In the genomic region with DNA sequence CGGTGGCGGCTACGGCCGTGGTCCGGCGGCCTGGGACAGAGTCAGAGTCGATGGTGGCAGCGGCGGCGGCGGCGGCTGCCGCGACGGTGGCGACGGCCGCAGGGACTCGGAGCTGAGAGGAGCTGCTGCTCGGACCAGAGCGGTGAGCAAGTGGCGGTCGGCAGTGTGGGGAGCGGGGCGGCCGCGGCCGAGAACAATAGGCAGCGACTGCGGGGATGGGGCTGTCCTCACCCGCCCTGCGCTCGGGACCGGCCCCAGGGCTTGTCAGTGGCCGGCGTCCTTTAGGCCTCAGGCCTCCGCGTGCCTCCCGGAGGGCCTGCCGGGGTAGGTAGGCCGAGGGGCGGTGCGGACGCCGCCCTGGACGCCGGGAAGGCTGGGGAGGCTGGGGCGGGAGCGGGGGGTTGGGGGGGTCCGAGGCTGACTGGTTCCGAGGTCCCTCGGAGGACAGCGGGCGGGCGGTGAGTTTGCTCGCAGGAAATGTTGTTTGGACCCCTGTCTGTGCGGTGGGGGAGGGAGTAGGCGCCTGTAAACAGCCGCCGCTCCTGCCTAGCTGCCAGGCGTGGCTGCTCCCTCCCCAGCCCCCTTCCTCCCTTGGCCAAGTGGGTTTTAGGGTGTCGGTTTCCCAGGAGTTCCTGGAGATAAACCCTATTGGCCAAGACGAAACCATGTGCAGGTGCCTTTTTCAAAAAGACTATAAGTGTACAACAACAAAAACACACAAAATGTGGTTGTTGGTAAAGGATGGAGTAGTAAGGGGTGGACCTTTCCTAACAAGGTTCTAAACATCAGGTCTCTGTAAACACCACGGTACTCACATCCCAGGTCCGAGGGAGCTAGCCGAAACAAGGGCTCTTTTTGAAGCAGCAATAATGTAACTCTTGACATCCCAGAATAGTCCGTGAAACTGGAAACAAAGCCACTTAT, we compare ENCODE assay signal across 8 mouse cellular contexts. TPM values are rescaled to one million over a fixed set of nuclear protein-coding genes. Genes with fewer than 3 reads are reported as not detected.
A peak's percentile ranks its signal among the peaks of the same experiment; 100 is the strongest.
DNase-seq lines count a peak whose midpoint lies in the region; ATAC-seq and TF ChIP-seq lines count a peak whose summit lies in the region.

No protein-coding gene starts in this region.

- H3K4me1 ChIP-seq in embryonic facial prominence, embryonic 13.5 days = peaks cover 5% of the 10 kb centered on the region; the same call in 1 of the 2 replicates
- H3K4me1 ChIP-seq in liver, embryonic 11.5 days (replicated peaks; ENCODE audit: control insufficient read depth, insufficient read depth, low read length) = peaks cover 8% of the 10 kb centered on the region; the same call in 1 of the 2 replicates
- peaks cover 4% of the 10 kb centered on the region for H3K4me1 ChIP-seq in stomach, embryonic 16.5 days (ENCODE audit: control insufficient read depth, insufficient read depth, low read length)

- under 1% methylated on average over 66 of the region's 67 CpGs for WGBS in embryonic facial prominence, embryonic 13.5 days
- WGBS in liver, embryonic 11.5 days = under 1% methylated on average over 62 of the region's 67 CpGs
- WGBS in stomach, embryonic 16.5 days = under 1% methylated on average over 67 of the region's 67 CpGs

- H3K4me3 ChIP-seq in embryonic facial prominence, embryonic 13.5 days = peak overlapping the region; percentile 69
- peak overlapping the region; percentile 98 for H3K4me3 ChIP-seq in liver, embryonic 11.5 days (ENCODE audit: low read depth, low read length)
- H3K4me3 ChIP-seq in myocyte = peak overlapping the region; percentile 79
- peak overlapping the region; percentile 99 for H3K4me3 ChIP-seq in stomach, embryonic 16.5 days (replicated peaks; ENCODE audit: low read length)

- H3K36me3 ChIP-seq in embryonic facial prominence, embryonic 13.5 days = no peaks in the 10 kb centered on the region
- no peaks in the 10 kb centered on the region for H3K36me3 ChIP-seq in liver, embryonic 11.5 days (ENCODE audit: control insufficient read depth, insufficient read depth, low read length)
- no peaks in the 10 kb centered on the region for H3K36me3 ChIP-seq in myocyte (ENCODE audit: control insufficient read depth, insufficient read depth)
- H3K36me3 ChIP-seq in stomach, embryonic 16.5 days (ENCODE audit: control insufficient read depth, insufficient read depth, low read length) = no peaks in the 10 kb centered on the region

- H3ac ChIP-seq in myocyte (ENCODE audit: control insufficient read depth, insufficient read length) = peak overlapping the region; percentile 86

- no peaks in the 10 kb centered on the region for H3K9me3 ChIP-seq in embryonic facial prominence, embryonic 13.5 days
- no peaks in the 10 kb centered on the region for H3K9me3 ChIP-seq in liver, embryonic 11.5 days (ENCODE audit: control insufficient read depth, low read length)
- H3K9me3 ChIP-seq in stomach, embryonic 16.5 days (replicated peaks; ENCODE audit: control insufficient read depth, low read length) = no peaks in the 10 kb centered on the region

- peak overlapping the region; percentile 67 for H3K4me2 ChIP-seq in embryonic facial prominence, embryonic 13.5 days
- H3K4me2 ChIP-seq in liver, embryonic 11.5 days = peak overlapping the region; percentile 76
- H3K4me2 ChIP-seq in myocyte (ENCODE audit: low read depth) = peak overlapping the region; percentile 94
- H3K4me2 ChIP-seq in stomach, embryonic 16.5 days (ENCODE audit: low read depth, low read length) = peak overlapping the region; percentile 80

- no peaks in the 10 kb centered on the region for H3K27me3 ChIP-seq in embryonic facial prominence, embryonic 13.5 days
- H3K27me3 ChIP-seq in liver, embryonic 11.5 days (replicated peaks; ENCODE audit: control insufficient read depth, insufficient read depth, low read length) = no peaks in the 10 kb centered on the region
- no peaks in the 10 kb centered on the region for H3K27me3 ChIP-seq in myocyte (ENCODE audit: control insufficient read depth, insufficient read depth, insufficient read length)
- no peaks in the 10 kb centered on the region for H3K27me3 ChIP-seq in stomach, embryonic 16.5 days (ENCODE audit: control insufficient read depth, insufficient read depth, low read length)

- ATAC-seq in embryonic facial prominence, embryonic 13.5 days (ENCODE audit: insufficient number of reproducible peaks, insufficient read depth, low FRiP score, low TSS enrichment, low read depth) = peak; percentile 71
- peak; percentile 70 for ATAC-seq in liver, embryonic 11.5 days (replicated peaks; ENCODE audit: low FRiP score)
- peak; percentile 62 for ATAC-seq in stomach, embryonic 16.5 days (ENCODE audit: insufficient read depth, low FRiP score)

- peak overlapping the region; percentile 95 for H3K9ac ChIP-seq in embryonic facial prominence, embryonic 13.5 days
- H3K9ac ChIP-seq in liver, embryonic 11.5 days (ENCODE audit: low read depth, low read length) = peak overlapping the region; percentile 98
- H3K9ac ChIP-seq in stomach, embryonic 16.5 days (ENCODE audit: low read length) = peak overlapping the region; percentile 97

- peak overlapping the region; percentile 91 for H3K27ac ChIP-seq in embryonic facial prominence, embryonic 13.5 days
- peak overlapping the region; percentile 85 for H3K27ac ChIP-seq in liver, embryonic 11.5 days (ENCODE audit: low read depth, low read length)
- H3K27ac ChIP-seq in stomach, embryonic 16.5 days (ENCODE audit: low read length) = peak overlapping the region; percentile 86

- peak; percentile 66 for DNase-seq in A20 (ENCODE audit: low read depth, low spot score)
- peak; percentile 85 for DNase-seq in adrenal gland, adult 2 months
- DNase-seq in heart, adult 18-20 months = peak; percentile 62 to 65
- peak; percentile 43 for DNase-seq in kidney, adult 8-10 months
- DNase-seq in liver, embryonic 11.5 days (ENCODE audit: low spot score) = peak; percentile 45

- no peak for TF ChIP-seq POLR2A in myocyte (IDR thresholded peaks at IDR 0.05; ENCODE audit: insufficient read length, low read depth)

- peaks cover 50% of the 10 kb centered on the region for H3K79me2 ChIP-seq in myocyte (ENCODE audit: control insufficient read depth, insufficient read depth)

TF ChIP-seq in myocyte, 11 proteins besides CTCF, POLR2A, EP300 and RAD21:
- TF ChIP-seq TCF12 (IDR thresholded peaks at IDR 0.05; ENCODE audit: insufficient read depth, poor library complexity, severe bottlenecking) (no peak), CEBPB (IDR thresholded peaks at IDR 0.05; ENCODE audit: insufficient read depth, poor library complexity, severe bottlenecking) (no peak), POLR2AphosphoS2 (IDR thresholded peaks at IDR 0.05; ENCODE audit: insufficient read length, low read depth) (no peak), USF1 (IDR thresholded peaks at IDR 0.05; ENCODE audit: low read depth) (no peak), REST (IDR thresholded peaks at IDR 0.05; ENCODE audit: insufficient read depth, insufficient read length) (no peak), E2F4 (IDR thresholded peaks at IDR 0.05; ENCODE audit: insufficient read depth) (no peak), MYOG (IDR thresholded peaks at IDR 0.05; ENCODE audit: control insufficient read depth in 1 of 3, insufficient read depth in 1 of 3, insufficient read length in 2 of 3, low read depth in 2 of 3) (no peak), MYOD1 (IDR thresholded peaks at IDR 0.05; ENCODE audit: control insufficient read depth in 1 of 3, insufficient read length in 2 of 3, low read depth in 2 of 3) (no peak), MAX (IDR thresholded peaks at IDR 0.05; ENCODE audit: low read depth) (no peak)

RNA-seq across cellular contexts. Expression of a gene that starts 0.6 kb away (rescaled TPM):
- 10 to 100 TPM; 32.7 to 54.3 TPM for total RNA-seq in adrenal gland, adult 2 months (2021)
- 9.6 and 12.6 TPM in 2 replicates for polyA plus RNA-seq in adrenal gland, adult 2 months (2012; rRNA removed)
- polyA plus RNA-seq in embryonic facial prominence, embryonic 13.5 days (2015; fragmentation: Nextera tagmentation; extraction: Ambion mirVana) = 7.8 and 9.4 TPM in 2 replicates
- total RNA-seq in heart, adult 18-20 months (2021) = 10 to 100 TPM; 39.6 to 48.4 TPM
- 5.6 and 5.9 TPM in 2 replicates for polyA plus RNA-seq in liver, embryonic 11.5 days (2014; fragmentation: Nextera tagmentation; extraction: Ambion mirVana)
- 2.8 TPM for polyA plus RNA-seq in myocyte (2012; fragmentation: generic; extraction: Trizol)
- polyA plus RNA-seq in stomach, embryonic 16.5 days (2015; fragmentation: Nextera tagmentation; extraction: Ambion mirVana) = 6.3 and 6.4 TPM in 2 replicates

Comparison
In these comparisons a context has a peak if more than half of its experiments do, and no peak if none do; other contexts are left out.
1. Peak in every context shown above with its lines: DNase-seq, ATAC-seq, H3K4me3 ChIP-seq and H3K27ac ChIP-seq.